Mouse (Mus musculus): ENCODE data around the gene Plxna1. TPM values are rescaled to one million over a fixed set of nuclear protein-coding genes. Genes with fewer than 3 reads are reported as not detected.

The Plxna1 gene
- polyA plus RNA-seq, 1 experiment from 2014 or later: 19.5 TPM

DNA sequence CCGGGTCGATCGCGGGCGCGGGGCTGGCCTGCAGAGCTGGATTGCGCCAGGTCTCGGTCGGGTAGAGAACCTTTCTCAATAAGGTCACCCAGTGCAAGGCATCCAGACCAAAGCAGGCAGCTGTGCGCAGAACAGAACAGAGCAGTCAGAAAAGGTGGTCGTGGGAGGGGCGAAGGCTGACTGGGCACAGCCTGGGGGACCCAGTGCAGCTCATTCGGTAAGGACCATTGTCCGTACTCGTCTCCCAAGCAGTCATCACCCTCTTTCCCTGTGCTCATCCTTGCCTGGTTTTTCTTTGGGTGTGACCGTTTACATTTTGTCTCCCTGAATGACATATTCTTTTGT is 659 bp upstream of the Plxna1 start:
- 5% methylated on average over 16 of the region's 16 CpGs for WGBS
- Histone ChIP-seq H3K4me1 (ENCODE audit: insufficient read depth, low read length) (peaks cover 37% of the 10 kb centered on the region), H3K4me2 (replicated peaks; ENCODE audit: low read depth, low read length) (peak overlapping the region; percentile 96), H3K27ac (ENCODE audit: low read length) (no peak overlapping the region), H3K9me3 (ENCODE audit: low read length) (no peaks in the 10 kb centered on the region), H3K36me3 (ENCODE audit: insufficient read depth, low read length) (no peaks in the 10 kb centered on the region), H3K4me3 (ENCODE audit: low read length) (peak overlapping the region; percentile 97), H3K27me3 (ENCODE audit: insufficient read depth, low read length) (no peaks in the 10 kb centered on the region), H3K9ac (replicated peaks; ENCODE audit: low read length) (peak overlapping the region; percentile 72)
- ATAC-seq (ENCODE audit: low FRiP score, low TSS enrichment): no peak

DNA sequence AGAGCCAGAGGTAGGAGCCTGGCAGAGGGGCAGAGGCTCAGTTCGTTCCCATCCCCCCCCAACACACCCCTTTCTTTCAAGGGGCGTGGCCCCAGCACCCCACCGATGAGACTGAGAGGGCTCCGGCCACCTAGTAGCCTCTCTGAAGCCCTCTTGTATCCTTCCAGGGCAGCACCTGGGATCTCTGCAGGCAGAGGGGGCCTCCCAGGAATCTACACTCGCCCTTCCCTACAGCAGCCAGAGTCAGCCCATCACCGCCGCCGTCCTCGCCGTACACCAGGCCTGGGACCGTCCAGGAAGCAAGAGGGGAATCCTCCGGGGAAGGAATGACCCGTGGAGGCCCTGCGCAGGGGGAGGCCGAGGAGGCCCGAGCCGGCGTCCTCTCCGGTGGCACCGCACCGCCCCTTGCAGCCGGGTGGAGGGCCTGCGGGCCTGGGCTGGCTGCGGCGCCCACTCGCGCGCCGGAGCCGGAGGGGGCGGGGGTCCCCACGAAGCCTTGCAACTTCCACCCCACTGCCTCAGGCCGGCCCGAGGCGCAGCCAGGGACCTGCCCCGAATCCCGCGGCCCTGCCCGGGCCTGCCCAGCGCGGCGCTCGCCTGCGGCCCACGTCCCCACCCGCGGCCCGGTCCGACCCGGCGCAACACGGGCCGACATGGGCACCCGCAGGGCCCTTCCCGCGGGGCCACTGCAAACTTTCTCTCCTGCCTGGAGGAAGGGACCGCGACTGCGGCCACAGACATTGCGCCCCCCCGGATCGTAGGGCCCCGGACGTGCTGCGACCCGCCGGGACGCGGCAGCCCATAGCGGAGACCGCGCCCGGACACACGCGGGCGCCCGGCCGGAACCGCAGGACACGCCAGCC is 771 bp downstream of the Plxna1 start:
- Histone ChIP-seq H3K27ac (ENCODE audit: low read length) (peak overlapping the region; percentile 68), H3K4me3 (ENCODE audit: low read length) (peak overlapping the region; percentile 97), H3K4me1 (ENCODE audit: insufficient read depth, low read length) (peaks cover 37% of the 10 kb centered on the region), H3K36me3 (ENCODE audit: insufficient read depth, low read length) (peaks cover 5% of the 10 kb centered on the region), H3K9ac (replicated peaks; ENCODE audit: low read length) (peak overlapping the region; percentile 96), H3K4me2 (replicated peaks; ENCODE audit: low read depth, low read length) (peak overlapping the region; percentile 96), H3K9me3 (ENCODE audit: low read length) (no peaks in the 10 kb centered on the region), H3K27me3 (ENCODE audit: insufficient read depth, low read length) (no peaks in the 10 kb centered on the region)
- peak; percentile 58 for ATAC-seq (ENCODE audit: low FRiP score, low TSS enrichment)
- under 1% methylated on average over 75 of the region's 80 CpGs for WGBS

DNA sequence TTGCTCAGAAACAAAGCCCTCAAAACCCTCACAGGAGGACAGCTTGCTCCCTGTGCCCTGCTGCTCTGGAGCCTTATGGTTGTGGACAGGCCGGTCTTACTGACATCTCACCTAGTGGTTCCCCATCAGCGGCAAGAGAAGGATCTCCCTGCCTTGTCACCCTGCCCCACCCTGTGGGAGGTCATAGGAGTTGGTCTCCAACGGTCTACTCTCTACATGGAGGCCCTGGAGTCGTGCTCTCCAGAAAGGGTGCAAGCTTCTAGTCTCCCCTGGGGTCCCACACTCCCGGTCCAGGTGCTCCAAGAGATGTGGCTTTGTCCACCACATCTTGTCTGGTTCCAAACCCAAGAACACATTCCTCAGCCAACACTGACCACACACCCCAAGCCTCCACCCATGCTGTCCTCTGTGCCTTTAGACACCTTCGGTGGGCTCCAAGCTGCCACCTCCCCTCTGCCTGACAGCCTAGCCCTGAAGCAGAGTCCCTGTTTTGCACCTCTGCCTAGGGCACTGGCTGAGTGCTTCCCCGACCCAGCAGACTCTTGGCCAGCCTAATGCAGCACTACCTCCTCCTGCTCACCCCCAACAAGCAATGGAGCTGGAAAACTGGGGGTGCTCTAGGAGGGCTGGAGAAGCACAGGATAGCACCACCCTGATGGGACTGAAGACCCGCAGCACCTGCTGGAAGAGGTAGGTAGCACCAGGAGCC is 1.6 kb downstream of the Plxna1 start:
- Histone ChIP-seq H3K27ac (ENCODE audit: low read length) (no peak overlapping the region), H3K27me3 (ENCODE audit: insufficient read depth, low read length) (no peaks in the 10 kb centered on the region), H3K4me1 (ENCODE audit: insufficient read depth, low read length) (peaks cover 37% of the 10 kb centered on the region), H3K9ac (replicated peaks; ENCODE audit: low read length) (peak overlapping the region; percentile 96), H3K4me2 (replicated peaks; ENCODE audit: low read depth, low read length) (peak overlapping the region; percentile 96), H3K36me3 (ENCODE audit: insufficient read depth, low read length) (peaks cover 13% of the 10 kb centered on the region), H3K9me3 (ENCODE audit: low read length) (no peaks in the 10 kb centered on the region), H3K4me3 (ENCODE audit: low read length) (peak overlapping the region; percentile 97)
- 45% methylated on average over 8 of the region's 8 CpGs for WGBS
- ATAC-seq (ENCODE audit: low FRiP score, low TSS enrichment): peak; percentile 1; the same call in 1 of the 2 replicates

DNA sequence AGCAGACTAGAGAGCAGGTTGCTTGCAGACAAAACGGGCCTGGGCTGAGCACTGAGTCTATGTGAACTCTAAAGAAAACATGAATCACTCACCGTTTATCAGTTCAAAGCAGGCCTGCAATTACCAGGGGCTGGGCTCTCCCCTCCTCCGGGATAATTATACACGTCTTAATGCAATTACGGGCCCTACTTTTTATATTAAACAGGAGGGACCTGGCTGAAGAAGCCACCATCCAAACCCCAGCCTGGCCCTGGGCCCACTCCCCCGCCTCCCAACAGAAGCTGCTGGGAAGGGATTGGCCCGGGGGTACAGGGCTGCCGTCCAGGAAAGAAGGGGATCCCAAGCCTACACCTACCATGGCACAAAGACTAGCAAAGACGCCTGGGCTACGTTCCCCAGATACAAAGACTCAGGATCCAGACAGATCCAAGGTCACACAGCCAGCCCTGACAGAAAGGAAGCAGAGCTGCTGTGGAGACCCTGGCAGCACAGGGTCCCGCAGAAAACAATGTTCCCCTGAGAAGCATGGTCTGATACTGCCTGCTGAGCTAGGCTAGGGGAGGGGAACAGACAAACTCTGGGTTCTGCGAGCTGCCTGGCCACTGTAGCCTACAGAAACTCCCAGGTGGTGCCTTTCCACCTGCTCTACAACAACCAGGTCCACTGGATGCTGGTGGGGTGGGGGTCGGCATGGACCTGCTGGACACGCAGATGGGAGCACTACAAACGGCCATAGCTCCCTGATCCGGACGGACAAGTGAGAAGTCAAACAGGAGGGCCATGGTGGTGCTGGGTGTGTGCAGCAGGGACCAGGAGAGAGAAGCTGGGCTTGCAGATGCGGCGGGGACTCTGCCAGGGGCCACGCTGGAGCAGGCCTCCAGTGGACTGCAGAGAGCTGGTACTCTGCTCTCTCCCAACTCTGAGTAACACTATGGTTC is 2.4 kb downstream of the Plxna1 start:
- peaks cover 16% of the 10 kb centered on the region for H3K36me3 ChIP-seq (ENCODE audit: insufficient read depth, low read length)
- 49% methylated on average over 20 of the region's 20 CpGs for WGBS
- ATAC-seq (ENCODE audit: low FRiP score, low TSS enrichment): no peak
- 0 out of 2 replicates have a peak overlapping the region, but pooled peaks have one; percentile 15 for H3K27ac ChIP-seq (ENCODE audit: low read length)
- peaks cover 42% of the 10 kb centered on the region for H3K4me1 ChIP-seq (ENCODE audit: insufficient read depth, low read length)
- peak overlapping the region; percentile 43 for H3K9ac ChIP-seq (replicated peaks; ENCODE audit: low read length)
- no peaks in the 10 kb centered on the region for H3K9me3 ChIP-seq (ENCODE audit: low read length)
- H3K4me3 ChIP-seq (ENCODE audit: low read length): peak overlapping the region; percentile 97; the same call in 1 of the 2 replicates
- peak overlapping the region; percentile 96 for H3K4me2 ChIP-seq (replicated peaks; ENCODE audit: low read depth, low read length)
- no peaks in the 10 kb centered on the region for H3K27me3 ChIP-seq (ENCODE audit: insufficient read depth, low read length)

DNA sequence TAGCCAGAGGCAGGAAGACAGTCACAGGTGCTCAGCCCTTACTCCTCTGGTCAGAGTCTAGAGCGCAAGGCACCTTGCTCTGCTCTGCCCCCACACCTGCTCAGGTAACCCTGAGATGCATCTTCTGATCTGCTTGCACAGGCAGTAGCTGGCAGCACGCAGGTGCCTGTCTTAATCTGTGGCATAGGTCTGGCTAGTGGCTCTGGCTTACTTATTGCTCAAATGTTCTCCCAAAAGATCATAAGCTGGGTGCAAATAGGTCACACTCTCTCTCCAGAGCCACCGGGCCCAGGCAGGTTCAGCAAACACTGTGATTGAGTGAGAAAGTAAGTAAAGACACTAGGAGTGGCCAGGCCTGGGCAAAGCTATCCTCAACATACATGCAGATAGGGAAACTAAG is 3.2 kb downstream of the Plxna1 start:
- Histone ChIP-seq H3K36me3 (ENCODE audit: insufficient read depth, low read length) (peaks cover 16% of the 10 kb centered on the region), H3K4me2 (replicated peaks; ENCODE audit: low read depth, low read length) (no peak overlapping the region), H3K9me3 (ENCODE audit: low read length) (no peaks in the 10 kb centered on the region), H3K4me3 (ENCODE audit: low read length) (no peak overlapping the region), H3K27me3 (ENCODE audit: insufficient read depth, low read length) (no peaks in the 10 kb centered on the region), H3K4me1 (ENCODE audit: insufficient read depth, low read length) (peaks cover 46% of the 10 kb centered on the region), H3K9ac (replicated peaks; ENCODE audit: low read length) (no peak overlapping the region), H3K27ac (ENCODE audit: low read length) (0 out of 2 replicates have a peak overlapping the region, but pooled peaks have one; percentile 15)
- ATAC-seq (ENCODE audit: low FRiP score, low TSS enrichment): no peak
- 71% methylated on average over 3 of the region's 3 CpGs for WGBS

DNA sequence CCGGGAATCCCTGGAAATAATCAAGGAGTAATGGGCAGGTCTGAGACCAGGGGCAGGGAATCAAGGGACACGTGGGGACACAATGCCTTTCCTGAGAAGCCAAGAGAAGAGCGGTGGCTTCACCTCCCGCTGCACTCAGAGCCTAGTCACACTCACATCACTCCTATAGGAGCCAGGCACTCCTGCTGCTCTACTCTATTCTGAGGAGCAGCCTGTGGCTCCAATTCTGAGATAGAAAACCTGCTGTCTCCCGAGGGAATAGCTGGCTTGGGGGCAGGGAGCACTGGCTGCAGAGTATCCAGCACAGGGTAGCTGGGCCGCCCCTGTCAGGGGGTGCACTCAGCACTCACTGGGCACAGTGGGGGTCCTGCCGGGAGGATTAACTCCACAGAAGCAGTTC is 6.8 kb downstream of the Plxna1 start:
- no peaks in the 10 kb centered on the region for H3K9me3 ChIP-seq (ENCODE audit: low read length)
- no peak for ATAC-seq (ENCODE audit: low FRiP score, low TSS enrichment)
- H3K4me3 ChIP-seq (ENCODE audit: low read length): no peak overlapping the region
- peaks cover 68% of the 10 kb centered on the region for H3K4me1 ChIP-seq (ENCODE audit: insufficient read depth, low read length)
- no peaks in the 10 kb centered on the region for H3K27me3 ChIP-seq (ENCODE audit: insufficient read depth, low read length)
- H3K9ac ChIP-seq (replicated peaks; ENCODE audit: low read length): no peak overlapping the region
- H3K36me3 ChIP-seq (ENCODE audit: insufficient read depth, low read length): peaks cover 19% of the 10 kb centered on the region
- H3K27ac ChIP-seq (ENCODE audit: low read length): no peak overlapping the region
- H3K4me2 ChIP-seq (replicated peaks; ENCODE audit: low read depth, low read length): no peak overlapping the region
- WGBS: 60% methylated on average over 7 of the region's 7 CpGs

DNA sequence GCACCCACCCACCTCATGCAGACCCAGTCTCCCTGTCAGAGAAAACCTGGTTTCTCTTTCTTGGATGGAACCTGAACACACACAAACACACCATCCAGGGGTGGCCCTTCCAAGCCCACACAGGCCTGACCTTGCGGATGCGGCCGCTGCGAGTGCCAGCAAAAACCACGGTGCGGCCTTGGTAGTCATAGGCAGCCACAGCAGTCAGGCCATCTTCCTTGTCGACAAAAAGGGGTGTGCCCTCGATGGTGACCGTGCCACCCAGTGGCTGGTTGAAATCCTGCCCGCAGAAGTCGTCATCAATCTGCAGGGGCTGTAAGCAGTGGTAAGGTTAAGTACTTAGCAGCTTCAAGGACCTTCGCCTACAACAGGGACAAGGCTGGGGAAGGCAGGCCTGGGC is 7.7 kb downstream of the Plxna1 start:
- Histone ChIP-seq H3K9ac (replicated peaks; ENCODE audit: low read length) (no peak overlapping the region), H3K36me3 (ENCODE audit: insufficient read depth, low read length) (peaks cover 23% of the 10 kb centered on the region), H3K4me3 (ENCODE audit: low read length) (no peak overlapping the region), H3K27ac (ENCODE audit: low read length) (no peak overlapping the region), H3K4me1 (ENCODE audit: insufficient read depth, low read length) (peaks cover 59% of the 10 kb centered on the region), H3K27me3 (ENCODE audit: insufficient read depth, low read length) (no peaks in the 10 kb centered on the region), H3K4me2 (replicated peaks; ENCODE audit: low read depth, low read length) (no peak overlapping the region), H3K9me3 (ENCODE audit: low read length) (no peaks in the 10 kb centered on the region)
- 81% methylated on average over 12 of the region's 12 CpGs for WGBS
- no peak for ATAC-seq (ENCODE audit: low FRiP score, low TSS enrichment)

DNA sequence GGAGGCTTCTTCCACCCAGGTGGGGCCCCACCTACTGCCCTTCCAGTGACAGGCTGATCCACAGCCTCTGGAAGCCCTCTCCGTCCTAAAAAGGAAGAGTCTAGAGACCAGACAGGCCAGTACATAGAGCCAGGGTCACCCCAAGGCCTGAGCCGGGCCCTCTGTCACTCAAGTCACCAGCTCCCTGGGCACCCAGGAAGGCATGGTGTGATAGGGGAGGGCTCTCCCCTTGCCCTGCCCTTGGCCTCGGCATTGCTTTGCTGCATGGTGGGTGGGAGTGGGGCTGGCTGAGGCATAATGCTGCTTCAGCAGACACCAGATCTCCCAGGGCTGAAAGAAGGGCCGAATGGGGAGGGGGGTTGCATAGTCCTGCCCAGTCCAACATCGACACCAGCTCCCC is 8.3 kb downstream of the Plxna1 start:
- Histone ChIP-seq H3K4me3 (ENCODE audit: low read length) (no peak overlapping the region), H3K27ac (ENCODE audit: low read length) (peak overlapping the region; percentile 83), H3K27me3 (ENCODE audit: insufficient read depth, low read length) (no peaks in the 10 kb centered on the region), H3K4me2 (replicated peaks; ENCODE audit: low read depth, low read length) (no peak overlapping the region), H3K9me3 (ENCODE audit: low read length) (no peaks in the 10 kb centered on the region), H3K4me1 (ENCODE audit: insufficient read depth, low read length) (peaks cover 53% of the 10 kb centered on the region), H3K36me3 (ENCODE audit: insufficient read depth, low read length) (peaks cover 29% of the 10 kb centered on the region), H3K9ac (replicated peaks; ENCODE audit: low read length) (0 out of 2 replicates have a peak overlapping the region, but pooled peaks have one; percentile 1)
- WGBS: 67% methylated on average over 5 of the region's 5 CpGs
- ATAC-seq (ENCODE audit: low FRiP score, low TSS enrichment): no peak

DNA sequence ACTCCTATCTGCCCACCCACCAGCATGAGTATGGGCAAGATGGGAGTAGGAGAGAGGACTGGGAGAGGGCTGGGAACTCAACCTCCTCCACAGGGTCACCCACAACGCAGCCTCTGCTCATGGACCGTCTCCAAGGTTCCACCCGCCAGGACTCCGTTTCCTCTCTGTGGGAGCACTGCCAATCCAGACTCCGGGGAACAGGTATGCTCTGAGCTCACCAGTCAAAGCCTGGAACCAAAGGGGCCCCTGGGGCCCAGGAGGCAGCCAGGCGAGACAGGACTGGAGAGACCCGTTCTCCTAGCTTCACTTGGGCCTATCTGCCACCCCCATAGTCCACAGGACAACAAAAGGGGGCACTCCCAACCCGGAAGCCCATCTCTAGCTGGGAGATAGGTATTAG is 9.3 kb downstream of the Plxna1 start:
- 49% methylated on average over 8 of the region's 8 CpGs for WGBS
- H3K4me2 ChIP-seq (replicated peaks; ENCODE audit: low read depth, low read length): no peak overlapping the region
- H3K9ac ChIP-seq (replicated peaks; ENCODE audit: low read length): no peak overlapping the region
- peak; percentile 46; the same call in 1 of the 2 replicates for ATAC-seq (ENCODE audit: low FRiP score, low TSS enrichment)
- no peaks in the 10 kb centered on the region for H3K9me3 ChIP-seq (ENCODE audit: low read length)
- no peaks in the 10 kb centered on the region for H3K27me3 ChIP-seq (ENCODE audit: insufficient read depth, low read length)
- peaks cover 46% of the 10 kb centered on the region for H3K4me1 ChIP-seq (ENCODE audit: insufficient read depth, low read length)
- H3K36me3 ChIP-seq (ENCODE audit: insufficient read depth, low read length): peaks cover 31% of the 10 kb centered on the region
- peak overlapping the region; percentile 83 for H3K27ac ChIP-seq (ENCODE audit: low read length)
- H3K4me3 ChIP-seq (ENCODE audit: low read length): no peak overlapping the region

Data from kidney, embryonic 16.5 days (tissue).